Mouse (Mus musculus) right cerebral cortex, adult 18-20 months (tissue): Measurements from ENCODE around the gene Dhx40.
A peak's percentile ranks its signal among the peaks of the same experiment; 100 is the strongest.

ENCODE experiments used
- DNase-seq: peaks from one replicate; pipeline ENCODE4 v3.0.0; 2022; ENCODE audit warnings: mixed read lengths

Dhx40 gene

DNA sequence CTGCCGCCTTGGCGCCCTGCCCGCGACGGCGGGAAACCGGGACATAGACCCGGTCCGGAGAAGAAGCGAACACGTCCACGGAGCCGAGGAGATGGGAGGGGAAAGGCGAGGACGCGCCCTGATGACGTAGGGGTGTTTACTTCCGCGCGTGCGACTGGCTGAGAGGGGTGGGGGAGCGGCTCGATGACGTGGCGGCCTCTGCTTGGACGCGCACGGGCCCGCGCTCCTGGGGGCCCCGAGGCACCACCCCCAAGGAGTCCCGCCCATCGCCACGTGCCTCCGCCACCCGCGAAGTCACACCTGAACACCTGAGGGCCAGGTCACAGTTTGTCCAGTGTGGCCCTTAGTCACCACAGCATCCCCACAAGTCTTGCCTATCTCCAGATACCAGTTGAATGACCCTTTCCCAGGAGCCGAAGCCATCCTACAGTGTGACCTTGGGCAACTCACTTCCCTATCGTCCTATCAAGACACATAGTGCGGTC lies at the start of gene Dhx40:
Gene Dhx40, minus strand, starts transcription at position 242 of the 485 bp plus-strand sequence.
- peak; percentile 93 for DNase-seq

DNA sequence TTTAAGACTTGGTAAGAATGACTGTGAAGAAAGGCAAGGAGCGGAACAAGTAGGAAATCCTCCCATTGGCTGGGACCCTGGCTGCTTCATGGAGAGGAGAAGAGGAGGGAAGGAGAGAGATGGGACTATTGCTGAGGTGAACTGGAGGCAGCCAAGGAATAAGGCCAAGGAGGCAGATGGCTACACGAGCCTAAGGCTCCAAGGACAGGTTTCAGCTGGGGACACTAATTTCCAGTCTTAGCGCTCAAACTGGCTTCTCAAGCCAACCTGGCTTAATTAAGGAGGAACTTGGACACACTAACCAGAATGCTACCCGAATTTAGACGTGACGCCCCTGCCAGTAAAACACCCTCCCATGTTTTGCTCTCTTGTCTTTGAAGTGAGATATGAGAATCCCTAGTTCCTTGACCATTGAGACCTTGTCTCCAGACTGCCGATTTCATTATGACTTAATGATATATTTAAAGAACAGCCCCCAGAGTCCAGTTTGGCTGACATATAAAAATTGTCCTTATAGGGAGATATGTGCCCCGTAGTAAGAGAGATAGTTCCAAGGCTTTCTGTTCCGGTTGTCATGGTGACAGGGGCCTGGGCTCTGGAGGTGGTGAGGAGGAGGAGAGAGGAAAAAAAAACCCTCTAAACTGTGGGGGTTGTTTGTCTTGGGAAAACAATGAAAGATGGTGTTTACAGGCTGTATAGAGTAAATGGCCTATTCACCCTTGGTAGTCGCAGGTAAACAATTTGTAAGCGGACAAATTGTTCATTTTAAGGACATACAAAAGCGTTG lies 48.3 kb upstream of the Dhx40 start:
- DNase-seq = peak; percentile 57

DNA sequence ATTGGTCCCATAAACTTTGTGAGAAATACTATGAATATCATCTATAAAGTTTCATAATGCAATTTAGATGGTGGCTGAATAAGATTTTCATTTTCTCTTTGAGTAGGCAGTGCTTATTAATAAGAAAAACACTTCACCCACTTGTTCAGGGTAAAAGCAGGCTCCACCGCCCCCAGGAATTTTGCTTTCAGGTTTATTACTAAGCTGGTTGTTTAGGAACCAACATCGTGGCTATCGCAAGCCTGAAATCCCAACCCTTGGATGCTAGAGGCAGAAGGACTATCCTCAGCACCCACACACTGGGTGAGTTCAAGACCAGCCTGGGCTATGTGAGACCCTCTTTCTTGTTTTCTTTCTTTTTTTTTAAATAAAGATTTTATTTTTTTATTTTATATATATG lies 45.5 kb upstream of the Dhx40 start:
- DNase-seq = no peak

DNA sequence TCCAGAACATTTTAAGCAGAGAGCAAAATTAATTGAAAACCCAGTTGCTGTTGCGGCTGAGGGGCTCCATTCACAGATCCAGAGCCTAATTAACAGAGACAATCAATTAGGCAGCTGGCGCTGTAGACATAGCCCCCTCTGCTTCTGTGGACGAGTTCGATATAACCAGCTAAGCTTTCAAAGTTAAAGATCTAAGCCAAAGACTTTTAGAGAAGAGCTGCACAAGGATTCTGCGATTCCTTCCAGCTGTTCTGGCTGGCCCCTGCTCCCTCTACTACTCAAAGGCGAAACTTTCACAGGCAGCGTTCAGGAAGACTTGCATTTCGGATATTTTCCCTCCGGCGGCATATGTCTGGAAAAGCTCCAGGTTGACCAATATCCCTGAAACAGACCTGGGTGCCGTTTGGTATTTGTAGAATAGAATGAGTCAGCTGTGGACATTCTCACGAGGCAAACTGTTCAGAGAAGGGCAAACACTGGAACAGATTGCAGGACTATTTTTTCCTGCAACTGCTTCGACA lies 45.0 kb upstream of the Dhx40 start:
- no peak for DNase-seq

DNA sequence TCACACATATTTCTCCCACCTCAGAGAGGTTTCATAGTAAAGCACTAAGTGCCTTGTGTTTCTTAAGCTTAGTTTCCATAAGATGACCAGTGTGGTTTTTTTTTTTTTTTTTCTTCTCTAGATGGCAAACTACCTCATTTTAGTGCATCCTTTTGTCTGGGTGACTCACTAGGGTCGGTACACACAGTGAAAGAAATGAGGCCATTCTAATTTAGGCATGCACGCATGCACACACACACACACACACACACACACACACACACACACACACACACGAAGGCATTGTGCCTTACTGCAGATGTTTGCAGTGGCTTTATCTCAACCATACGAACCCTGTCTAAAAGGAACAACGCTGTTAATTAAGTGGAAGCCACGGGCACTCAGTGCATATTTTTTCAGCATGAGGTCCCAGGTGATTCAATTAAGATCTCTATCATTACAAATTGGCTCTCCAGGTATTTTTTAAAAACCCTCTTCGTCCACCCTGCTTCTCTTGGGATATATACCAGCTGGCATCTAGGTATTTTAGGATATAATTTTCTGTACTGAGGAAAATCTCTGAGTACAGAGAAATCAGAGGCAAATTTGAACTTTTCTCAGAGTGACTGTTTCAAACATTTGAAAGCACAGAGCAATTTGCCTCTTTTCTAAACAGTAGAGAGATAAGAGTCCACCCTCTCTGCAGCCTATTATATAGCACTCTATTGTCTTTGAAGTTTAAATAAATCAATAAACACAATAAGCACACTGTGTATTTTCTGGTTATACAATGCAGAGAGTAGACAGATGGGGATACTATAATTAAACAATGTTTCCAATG lies 44.4 kb upstream of the Dhx40 start:
- DNase-seq = no peak

DNA sequence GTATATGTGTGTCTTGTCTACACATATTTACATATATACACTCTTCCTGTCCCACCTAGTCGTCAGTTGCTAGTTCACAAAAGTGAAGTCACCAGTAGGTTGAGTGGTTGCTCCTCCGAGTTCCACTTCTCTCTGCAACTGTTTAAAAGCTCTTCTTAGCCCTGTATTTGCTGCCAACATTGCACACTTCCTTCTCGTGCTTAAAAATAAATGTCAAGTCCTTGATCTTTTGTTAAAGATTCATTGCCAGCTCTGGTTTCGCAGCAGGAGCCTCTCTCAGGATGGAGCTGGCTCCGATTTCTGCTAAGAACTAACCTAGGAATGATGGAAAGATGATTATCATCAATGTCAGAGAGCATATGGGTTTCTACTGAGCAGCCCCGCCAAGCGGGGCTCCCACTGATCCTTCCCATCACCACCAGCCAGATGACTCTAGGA lies 43.7 kb upstream of the Dhx40 start:
- no peak for DNase-seq

DNA sequence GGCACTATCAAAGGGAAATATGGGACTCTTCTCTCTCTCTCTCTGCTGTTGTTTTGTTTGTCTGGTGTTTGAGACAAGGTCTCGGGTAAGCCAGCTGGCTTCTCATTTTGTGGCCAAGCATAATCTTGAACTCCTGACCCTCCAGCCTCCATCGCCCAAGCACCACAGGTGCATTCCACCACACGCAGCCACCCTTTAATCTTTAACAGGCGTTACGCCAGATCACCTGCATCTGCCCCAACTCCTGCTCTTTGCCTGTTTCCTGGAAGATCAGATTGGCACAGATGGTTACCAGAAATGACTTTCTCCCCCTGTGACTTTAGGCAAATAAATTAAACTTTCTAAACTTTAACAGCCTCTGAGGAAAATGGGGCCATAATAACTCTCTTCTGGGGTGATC lies 36.3 kb upstream of the Dhx40 start:
- DNase-seq = no peak

DNA sequence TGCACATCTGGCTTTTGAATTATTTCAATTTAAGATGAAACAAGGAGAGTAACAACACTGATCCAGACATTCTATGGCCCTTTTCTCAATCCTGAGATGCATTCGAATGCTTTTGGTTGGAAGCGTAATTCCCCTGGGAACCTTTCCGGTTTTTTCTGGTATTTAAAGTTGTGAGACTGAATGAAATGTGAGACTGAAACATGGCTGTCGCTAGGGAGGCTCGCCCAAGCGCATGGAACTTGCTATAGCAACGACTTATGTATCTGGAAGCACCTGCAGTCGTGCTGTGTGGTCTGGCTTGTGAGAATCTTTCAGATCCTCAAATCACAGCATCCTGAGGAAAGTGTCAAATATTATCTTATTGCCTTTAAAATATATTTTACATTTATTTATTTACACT lies 33.7 kb upstream of the Dhx40 start:
- DNase-seq = no peak

DNA sequence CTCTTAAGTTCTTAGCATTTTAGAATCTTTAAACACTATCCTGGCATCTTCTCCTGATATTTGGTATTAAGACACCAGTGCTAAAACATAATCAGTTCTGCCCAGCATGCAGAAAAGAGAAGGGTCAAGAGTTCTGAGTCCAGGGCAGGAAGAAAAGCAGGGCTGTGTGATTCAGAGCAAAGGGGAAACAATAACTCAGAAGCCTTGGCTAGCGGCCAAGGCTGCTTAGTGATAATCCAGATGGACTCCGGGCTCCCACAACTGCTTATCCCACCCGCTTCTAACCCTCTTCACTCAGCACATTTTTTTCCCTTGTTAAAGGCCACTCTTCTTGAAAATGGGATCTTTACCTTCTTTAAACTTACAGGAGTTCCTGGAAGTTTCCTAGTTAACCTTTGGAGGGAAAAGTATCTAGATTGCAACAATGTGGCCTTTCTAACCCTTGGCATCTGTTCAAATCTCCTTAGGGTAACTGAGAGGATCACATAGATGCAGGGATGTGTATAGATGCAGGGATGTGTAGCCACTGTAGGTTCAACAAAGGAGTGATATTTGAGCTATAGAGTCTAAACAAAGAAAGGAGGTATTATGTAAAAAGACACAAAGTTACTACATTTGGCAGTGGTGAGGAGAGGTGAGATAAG lies 33.1 kb upstream of the Dhx40 start:
- DNase-seq = no peak

DNA sequence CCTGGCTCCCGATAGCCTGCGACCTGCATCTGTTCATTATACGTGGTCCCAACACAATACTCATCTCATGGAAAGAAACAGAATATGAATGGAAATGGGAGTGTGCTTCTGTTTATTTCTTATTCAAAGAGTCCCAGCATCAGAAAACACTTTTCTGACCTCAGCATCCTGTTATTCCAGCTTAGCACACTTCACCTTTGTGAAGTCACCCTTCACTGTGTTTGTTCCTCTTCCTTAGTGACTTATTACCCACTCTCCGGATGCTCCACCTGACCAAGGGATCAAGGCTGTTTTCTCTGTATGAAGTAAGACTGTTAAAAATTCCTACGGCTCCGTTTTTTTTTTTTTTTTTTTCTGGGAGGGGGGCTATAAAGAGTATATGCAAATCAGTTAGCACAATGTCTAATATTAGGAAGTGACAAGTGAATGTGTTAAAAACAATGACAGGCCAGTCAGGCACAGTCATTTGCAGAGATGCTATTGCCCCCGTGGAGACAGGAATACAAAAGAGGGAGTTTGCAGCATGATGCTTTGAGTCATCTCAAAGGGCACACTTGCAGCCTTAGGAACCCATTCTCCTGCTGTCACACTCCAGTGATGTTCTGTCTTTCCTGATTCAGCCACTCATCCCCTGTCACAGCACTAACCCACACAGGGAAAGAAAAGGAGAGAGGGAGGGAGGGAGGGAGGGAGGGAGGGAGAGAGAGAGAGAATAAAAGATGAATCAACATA lies 32.3 kb upstream of the Dhx40 start:
- no peak for DNase-seq

DNA sequence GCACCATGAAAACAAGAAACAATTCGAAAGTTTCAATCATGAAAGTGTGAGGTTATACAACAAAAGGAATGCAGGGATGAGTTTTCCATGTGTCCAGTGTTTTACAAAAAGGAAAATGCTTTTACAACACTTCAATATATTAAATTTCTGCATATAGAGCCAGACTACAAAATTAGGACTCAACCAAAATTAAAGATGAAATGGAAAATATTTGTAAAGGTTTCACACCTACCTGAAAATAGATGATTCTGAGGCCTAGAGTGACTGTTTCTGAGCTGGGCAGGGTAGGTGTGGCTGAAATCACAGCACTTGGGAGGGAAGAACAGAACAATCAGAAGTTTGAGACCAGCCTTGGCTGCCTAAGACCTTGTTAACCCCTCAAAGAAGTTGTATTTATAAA lies 31.2 kb upstream of the Dhx40 start:
- DNase-seq = no peak

DNA sequence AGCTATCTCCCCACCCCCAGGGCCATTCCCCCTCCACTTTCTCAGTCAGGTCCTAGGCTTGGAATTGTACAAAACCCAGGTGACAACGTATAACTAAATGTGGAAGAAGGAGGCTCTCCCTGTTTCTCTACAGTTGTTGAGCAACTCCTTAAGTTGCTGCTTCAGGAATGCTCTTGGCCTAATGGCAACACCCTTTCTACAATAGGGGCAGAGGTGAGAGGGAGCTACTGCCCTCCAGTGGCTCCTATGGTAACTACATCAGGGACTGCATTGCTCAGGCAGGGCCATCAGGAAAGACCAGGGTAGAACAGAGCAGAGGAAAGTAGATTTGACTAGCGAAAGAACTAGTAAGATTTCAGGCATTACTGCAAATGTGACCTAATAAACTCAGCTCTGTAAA lies 28.8 kb upstream of the Dhx40 start:
- no peak for DNase-seq

DNA sequence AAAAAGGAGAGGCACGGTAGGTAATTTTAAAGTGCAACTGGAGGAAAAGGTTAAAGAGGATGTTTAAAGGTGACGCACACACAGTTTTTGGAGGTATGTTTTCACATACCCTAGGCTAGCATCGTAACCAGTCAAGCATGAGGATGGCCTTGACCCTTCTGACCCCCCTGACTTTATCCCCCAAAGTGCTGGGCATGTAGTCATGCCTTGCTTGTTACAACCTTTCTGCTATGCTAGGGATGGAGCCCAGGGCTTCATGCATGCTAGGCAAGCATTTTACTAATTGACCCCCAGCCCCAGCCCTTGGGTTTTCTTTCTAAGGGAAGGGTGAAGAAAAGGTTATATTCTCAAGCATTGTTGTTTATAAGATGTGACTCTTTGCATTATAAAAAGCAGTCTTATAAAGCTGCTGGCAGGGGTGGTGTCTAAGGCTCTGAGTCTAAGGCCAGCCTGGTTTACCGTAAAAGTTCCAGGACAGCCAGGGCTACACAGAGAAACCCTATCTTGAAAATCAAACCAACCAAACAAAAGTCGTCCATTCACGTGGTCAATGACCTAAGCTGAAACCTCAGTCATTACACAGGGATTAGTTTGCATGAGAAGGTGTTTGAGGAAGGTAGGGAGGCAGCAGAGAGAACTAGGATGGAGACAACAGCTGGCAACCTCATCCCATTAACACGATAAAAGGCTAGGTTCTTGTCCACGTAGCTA lies 27.2 kb upstream of the Dhx40 start:
- DNase-seq = no peak

DNA sequence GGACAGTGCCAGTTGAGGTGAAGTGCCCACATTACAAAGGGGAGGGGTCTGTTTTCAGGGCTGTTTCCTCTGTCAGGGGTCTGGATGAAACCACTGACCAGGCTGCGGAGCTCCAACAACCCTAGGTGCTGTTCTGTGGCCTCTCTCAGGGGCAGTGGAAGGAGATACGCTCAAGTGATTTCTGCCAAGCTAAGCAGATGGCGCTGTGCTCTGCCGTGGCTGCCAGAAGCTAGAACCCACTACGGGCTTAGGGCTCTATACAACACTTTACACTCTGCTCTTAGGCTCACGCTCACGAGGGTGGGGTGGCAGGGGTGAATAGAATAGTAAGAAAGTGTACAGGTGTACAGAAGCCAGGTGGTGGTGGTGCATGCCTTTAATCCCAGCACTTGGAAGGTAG lies 26.5 kb upstream of the Dhx40 start:
- DNase-seq = no peak

DNA sequence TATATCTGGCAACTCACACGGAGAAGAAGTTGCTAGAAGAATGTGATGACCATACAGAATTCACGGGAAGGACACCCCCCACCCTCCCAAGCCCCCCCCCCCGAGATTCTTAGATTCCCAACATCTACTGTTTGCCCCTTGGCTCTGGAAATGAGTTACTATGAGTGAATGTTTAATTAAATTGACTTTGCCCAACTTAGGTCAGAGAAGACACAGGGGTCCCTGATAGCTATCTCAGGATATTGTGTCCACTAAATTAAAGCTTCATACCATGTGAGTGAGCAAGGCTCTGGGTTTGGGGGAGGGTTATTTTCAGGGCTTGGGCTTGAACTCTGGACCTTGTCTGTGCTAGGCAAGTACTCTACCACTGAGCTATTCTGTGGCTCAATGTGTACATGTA lies 25.6 kb upstream of the Dhx40 start:
- DNase-seq = no peak

DNA sequence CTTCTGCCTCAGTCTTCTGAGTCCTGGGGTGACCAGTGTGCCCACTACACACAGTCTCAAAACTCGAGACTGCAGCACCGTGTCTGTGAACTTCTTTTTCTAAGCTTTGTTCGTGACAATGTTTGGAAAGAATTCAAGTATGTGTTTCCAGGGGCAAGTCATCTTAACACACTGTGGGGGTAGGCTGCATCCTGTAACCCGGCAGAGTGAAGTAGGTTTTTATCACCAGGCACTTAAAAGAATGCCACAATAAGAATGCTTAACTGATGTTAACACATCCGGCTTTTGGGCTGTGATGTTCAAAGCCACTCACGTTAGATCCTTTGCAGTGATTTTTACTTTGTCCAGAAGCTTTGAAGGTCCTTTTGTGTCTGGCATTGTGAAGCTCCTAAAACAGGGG lies 20.9 kb upstream of the Dhx40 start:
- DNase-seq = no peak

DNA sequence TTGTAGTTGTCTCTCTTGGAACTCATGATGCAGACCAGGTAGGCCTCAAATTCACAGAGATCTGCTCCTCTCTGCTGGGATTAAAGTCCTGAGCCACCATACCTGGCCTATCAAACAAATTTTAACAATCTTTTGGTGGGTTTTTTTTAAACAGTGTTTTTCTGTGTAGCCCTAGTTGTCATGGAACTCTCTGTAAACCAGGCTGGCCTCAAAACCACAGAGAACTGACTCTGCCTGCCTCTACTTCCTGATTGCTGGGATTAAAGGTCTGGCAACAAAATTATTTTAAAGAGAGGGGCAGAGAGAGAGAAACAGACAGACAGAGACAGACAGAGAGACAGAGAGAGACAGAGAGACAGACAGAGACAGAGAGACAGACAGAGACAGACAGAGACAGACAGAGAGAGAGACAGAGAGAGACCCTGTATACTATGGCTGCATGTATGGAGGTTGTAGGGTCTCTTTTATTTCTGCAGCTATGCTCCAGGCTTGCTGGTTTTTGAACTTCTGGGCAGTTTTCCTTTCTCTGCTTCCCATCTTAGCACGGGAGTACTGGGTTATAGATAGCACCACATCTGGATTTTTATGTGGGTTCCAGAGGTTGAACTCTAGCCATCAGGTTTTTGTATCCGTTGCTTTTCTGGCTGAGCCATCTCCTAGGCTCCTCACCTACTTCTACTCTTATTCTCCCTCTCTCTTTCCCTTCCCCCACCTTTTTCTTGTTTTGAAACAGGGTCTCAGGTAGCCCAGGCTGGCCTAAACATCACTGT lies 20.1 kb upstream of the Dhx40 start:
- DNase-seq = no peak

DNA sequence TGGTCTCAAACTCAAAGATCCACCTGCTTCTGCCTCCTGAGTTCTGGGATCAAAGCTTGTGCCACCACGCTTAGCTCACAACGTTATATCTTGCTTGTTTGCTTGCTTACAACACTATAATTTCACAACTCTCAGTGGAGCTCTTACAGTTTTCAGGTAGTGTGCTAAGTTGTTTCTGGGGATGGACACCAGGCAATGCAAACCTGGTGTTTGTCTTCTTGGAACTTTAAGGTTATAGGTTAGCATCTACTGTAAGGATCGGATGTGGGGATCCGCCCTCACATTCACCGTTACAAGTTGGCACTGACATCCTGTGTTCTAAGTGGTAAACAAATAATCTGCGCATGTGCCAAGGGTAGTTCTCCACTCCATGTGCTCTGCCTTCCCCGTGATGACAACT lies 16.9 kb upstream of the Dhx40 start:
- DNase-seq = no peak

DNA sequence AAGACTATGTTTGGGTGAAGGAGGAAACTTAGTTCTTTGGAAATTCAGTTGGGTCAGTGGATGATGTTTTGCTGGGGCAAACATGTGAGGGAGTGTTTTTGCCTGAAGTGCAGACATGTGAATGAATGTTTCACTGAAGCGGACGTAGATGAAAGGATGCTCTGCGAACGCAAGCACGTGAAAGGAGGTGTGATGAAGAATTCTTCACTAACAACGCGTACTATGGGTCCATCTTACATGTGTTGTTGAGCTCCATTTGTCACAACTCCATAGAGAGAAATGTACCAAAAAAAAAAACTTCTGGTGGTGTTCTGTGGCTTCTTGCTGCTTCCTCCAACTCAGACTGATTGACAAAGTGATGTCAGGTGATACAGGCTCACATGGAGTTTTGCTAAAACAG lies 15.0 kb upstream of the Dhx40 start:
- DNase-seq = no peak

DNA sequence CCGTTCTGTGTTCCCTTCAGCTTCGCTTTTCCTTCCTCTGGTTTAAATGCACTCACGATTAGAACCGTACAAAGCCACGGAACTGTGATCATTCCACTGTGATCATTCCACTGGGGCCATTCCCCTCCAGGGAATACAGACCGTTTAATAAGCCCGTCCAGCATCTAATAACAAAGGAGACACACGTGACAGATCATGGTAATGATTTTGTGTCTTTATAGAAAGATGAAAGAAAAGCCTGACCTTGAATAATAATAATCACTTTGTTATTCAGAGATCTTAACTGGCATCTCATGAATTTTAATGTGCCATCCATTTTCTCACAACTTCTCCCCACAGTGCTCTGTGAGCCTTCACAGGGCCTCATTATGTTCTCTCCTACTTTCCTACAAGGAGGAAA lies 12.0 kb upstream of the Dhx40 start:
- DNase-seq = no peak

DNA sequence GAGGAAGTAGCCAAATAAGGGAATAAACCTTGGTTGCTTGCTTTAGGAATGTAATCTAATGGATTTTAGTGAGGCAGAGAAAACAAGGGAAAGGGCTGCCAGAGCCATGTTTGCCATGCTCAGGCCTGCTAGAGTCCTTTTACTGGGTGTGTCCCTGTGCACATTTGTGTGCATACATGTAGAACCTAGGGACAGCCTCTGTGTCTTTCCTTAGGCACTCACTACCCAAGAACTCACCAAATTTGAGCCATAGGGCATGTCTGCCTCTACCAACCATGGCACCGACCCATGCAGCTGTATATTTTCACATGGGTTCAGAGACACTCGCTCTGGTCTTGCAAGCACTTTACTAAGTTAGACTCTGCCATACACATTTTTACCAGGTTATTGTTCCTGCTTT lies 11.4 kb upstream of the Dhx40 start:
- DNase-seq = no peak
